Comparison of ENCODE assay signal across 9 mouse cellular contexts in genomic region chr12:54985257-54986051, GRCm38 (mm10). TPM values are rescaled to one million over a fixed set of nuclear protein-coding genes. Genes with fewer than 3 reads are reported as not detected.
DNase-seq lines count a peak whose midpoint lies in the region; ATAC-seq and TF ChIP-seq lines count a peak whose summit lies in the region.
"Had no signal": no experiment of that assay in that cellular context is flagged by ENCODE, and none has a peak within 500 bp of the region (broad histone marks: within the 10 kb centered on the region; RNA-seq: fewer than 3 reads in every experiment).

No protein-coding gene starts in this region.

- no peaks in the 10 kb centered on the region for H3K9me3 ChIP-seq in hindbrain, embryonic 14.5 days (ENCODE audit: control insufficient read depth, low read length)
- no peaks in the 10 kb centered on the region for H3K9me3 ChIP-seq in midbrain, embryonic 10.5 days (replicated peaks)

- in situ Hi-C loops in Patski (cut with MboI; ENCODE audit: low pct_unique_long_range_greater_than_20kb) = no loop called here

- peak; percentile 55 for ATAC-seq in Patski
- ATAC-seq in hindbrain, embryonic 14.5 days (ENCODE audit: low FRiP score) = peak; percentile 47

- intact Hi-C loops in left cerebral cortex, postnatal 4 days (cut with DNase I) = loop anchor here (10.0 kb wide), 1 partner anchor 151 kb away; no protein-coding TSS in a partner anchor

- WGBS in hindbrain, embryonic 14.5 days = under 1% methylated on average over 103 of the region's 117 CpGs
- under 1% methylated on average over 102 of the region's 117 CpGs for WGBS in midbrain, embryonic 10.5 days

- POLR2A ChIA-PET in Patski (lab: Charles Lee) = no interaction called here

- no peaks in the 10 kb centered on the region for H3K36me3 ChIP-seq in hindbrain, embryonic 14.5 days (replicated peaks; ENCODE audit: control insufficient read depth, insufficient read depth)
- H3K36me3 ChIP-seq in midbrain, embryonic 10.5 days = peaks cover 21% of the 10 kb centered on the region

- H3K4me2 ChIP-seq in hindbrain, embryonic 14.5 days (replicated peaks) = peak overlapping the region; percentile 97

- H3K4me1 ChIP-seq in hindbrain, embryonic 14.5 days (replicated peaks; ENCODE audit: control insufficient read depth, insufficient read depth, low read length) = peaks cover 9% of the 10 kb centered on the region; the same call in 1 of the 2 replicates
- H3K4me1 ChIP-seq in midbrain, embryonic 10.5 days = peaks cover 23% of the 10 kb centered on the region

- H3K27me3 ChIP-seq in Patski = no peaks in the 10 kb centered on the region
- no peaks in the 10 kb centered on the region for H3K27me3 ChIP-seq in hindbrain, embryonic 14.5 days (ENCODE audit: control insufficient read depth, insufficient read depth, low read length)
- no peaks in the 10 kb centered on the region for H3K27me3 ChIP-seq in midbrain, embryonic 10.5 days (ENCODE audit: low read depth, poor library complexity, severe bottlenecking)

- peak; percentile 5 for TF ChIP-seq CTCF in Patski (IDR thresholded peaks at IDR 0.05)

- DNase-seq in Patski (ENCODE audit: low read depth, low spot score) = no peak
- peak; percentile 65 to 68 for DNase-seq in cerebellum, postnatal 10 days
- peak; percentile 38 to 39 for DNase-seq in frontal cortex, postnatal 36 days (ENCODE audit: low spot score in 2 of 2)
- peak; percentile 48 for DNase-seq in hindbrain, embryonic 14.5 days (ENCODE audit: low spot score)
- DNase-seq in left cerebral cortex, postnatal 4 days = peak; percentile 52
- DNase-seq in midbrain, embryonic 10.5 days (ENCODE audit: low spot score) = peak; percentile 77
- DNase-seq in skeletal muscle tissue, adult 2 months (ENCODE audit: low read depth, low spot score) = peak; percentile 9
- peak; percentile 61 for DNase-seq in yolk sac, embryonic 10.5 days (ENCODE audit: low spot score)

- CTCF ChIA-PET in Patski (lab: Charles Lee) = no interaction called here

- H3K4me3 ChIP-seq in hindbrain, embryonic 14.5 days (replicated peaks; ENCODE audit: low read length) = peak overlapping the region; percentile 71
- H3K4me3 ChIP-seq in midbrain, embryonic 10.5 days = peak overlapping the region; percentile 74

- H3K27ac ChIP-seq in hindbrain, embryonic 14.5 days = peak overlapping the region; percentile 73
- peak overlapping the region; percentile 95 for H3K27ac ChIP-seq in midbrain, embryonic 10.5 days (replicated peaks)

- H3K9ac ChIP-seq in hindbrain, embryonic 14.5 days = peak overlapping the region; percentile 81

RNA-seq across cellular contexts. Expression of gene Gm20403, which starts 0.9 kb away (rescaled TPM):
- polyA plus RNA-seq in Patski (2021) = 0.36 TPM
- polyA plus RNA-seq in hindbrain, embryonic 14.5 days (2014; fragmentation: Nextera tagmentation; extraction: Ambion mirVana) = not detected in 2 replicates
- not detected for total RNA-seq in left cerebral cortex, postnatal 4 days (2021)
- polyA plus RNA-seq in midbrain, embryonic 10.5 days (2016; fragmentation: Nextera tagmentation; extraction: Ambion mirVana) = not detected in 2 replicates
- total RNA-seq: left cerebral cortex, postnatal 14 days had no signal

RNA-seq across cellular contexts. Expression of gene Baz1a, which starts 28.7 kb away (rescaled TPM):
- 20.4 TPM for polyA plus RNA-seq in Patski (2021)
- 4.5 and 6.5 TPM in 2 replicates for polyA plus RNA-seq in hindbrain, embryonic 14.5 days (2014; fragmentation: Nextera tagmentation; extraction: Ambion mirVana)
- 1 to 10 TPM; 3.9 to 4.0 TPM for total RNA-seq in left cerebral cortex, postnatal 4 days (2021)
- polyA plus RNA-seq in midbrain, embryonic 10.5 days (2016; fragmentation: Nextera tagmentation; extraction: Ambion mirVana) = 30.9 and 34.8 TPM in 2 replicates
